Mouse (Mus musculus) liver, embryonic 14.5 days (tissue): ENCODE measurements at regions not wholly inside any gene's neighbourhood (a gene's known extent, or its start where the extent isn't known, plus 50 kb on each side); places are given as distances from the start of the nearest gene placed in this dataset.

Source experiments
- CTCF ChIP-seq: IDR thresholded peaks from 2 replicates; pipeline ENCODE4 v1.5.1; 2016; ENCODE audit warnings: antibody characterized with exemption, low read depth, control low read depth
- EP300 ChIP-seq: IDR thresholded peaks from 2 replicates; pipeline ENCODE4 v1.6.1; 2016; ENCODE audit warnings: antibody characterized with exemption, low read depth

DNA sequence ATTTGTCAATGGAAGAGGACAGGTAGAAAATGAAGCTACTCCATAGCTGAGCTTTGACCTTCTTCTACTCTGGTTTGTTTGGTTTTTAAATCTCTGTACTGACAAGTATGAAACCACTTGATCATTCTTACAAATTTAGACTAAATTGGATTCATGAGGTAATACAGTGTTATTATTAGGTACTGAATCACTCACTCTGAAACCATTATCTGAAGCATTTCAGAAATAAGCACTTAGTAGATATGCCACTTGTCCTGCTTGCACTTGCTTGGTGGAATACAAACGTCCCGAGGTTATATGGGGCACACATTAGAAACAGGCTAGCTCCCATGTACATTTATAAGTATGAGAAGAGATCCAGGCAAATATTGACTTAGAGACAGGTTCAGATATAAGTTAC lies 319.2 kb upstream of the Chrm2 start:
- no peak for TF ChIP-seq CTCF
- TF ChIP-seq EP300, result no peak
